Mouse (Mus musculus): ENCODE results near the gene Nudcd3. TPM values are rescaled to one million over a fixed set of nuclear protein-coding genes. Genes with fewer than 3 reads are reported as not detected.

The Nudcd3 gene
- total and polyA plus RNA-seq, 3 experiments, result 33.3 to 50.5 TPM; not detected in 1

- H3K27ac ChIP-seq (ENCODE audit: control insufficient read depth, low read depth, low read length), result no peak overlapping the region
- peaks cover 0 to 10% of the 10 kb centered on the region in 2 experiments; a peak in 2 of 4 replicates for H3K36me3 ChIP-seq (ENCODE audit: control insufficient read depth in 1 of 2, insufficient read depth in 2 of 2, low read length in 2 of 2)
- no peak for DNase-seq (ENCODE audit: low read depth, low spot score)
- no peaks in the 10 kb centered on the region for H3K4me1 ChIP-seq (ENCODE audit: control insufficient read depth in 1 of 2, insufficient read depth in 2 of 2, low read length in 2 of 2)
- H3K27me3 ChIP-seq (ENCODE audit: control insufficient read depth in 1 of 2, insufficient read depth in 2 of 2, low read length in 2 of 2), result no peaks in the 10 kb centered on the region
- no peak for TF ChIP-seq TCF12 (IDR thresholded peaks at IDR 0.05; ENCODE audit: low read depth, low read length)
- no peak for TF ChIP-seq POLR2AphosphoS5 (IDR thresholded peaks at IDR 0.05; ENCODE audit: borderline replicate concordance, low read depth, low read length)
- TF ChIP-seq BHLHE40 (IDR thresholded peaks at IDR 0.05; ENCODE audit: borderline replicate concordance, low read depth, low read length), result no peak
- no peak for TF ChIP-seq MEF2A (IDR thresholded peaks at IDR 0.05; ENCODE audit: extremely low read depth, insufficient replicate concordance, low read depth, low read length, poor library complexity, severe bottlenecking)
- no peak for TF ChIP-seq CHD1 (IDR thresholded peaks at IDR 0.05; ENCODE audit: low read depth, low read length)
- TF ChIP-seq POLR2A (IDR thresholded peaks at IDR 0.05; ENCODE audit: control insufficient read depth in 1 of 2, insufficient read depth in 1 of 2, low read depth in 1 of 2, low read length in 2 of 2, poor library complexity in 1 of 2), result no peak
- no peak for TF ChIP-seq ZC3H11A (IDR thresholded peaks at IDR 0.05; ENCODE audit: low read depth, low read length)
- no peak for TF ChIP-seq ELF1 (IDR thresholded peaks at IDR 0.05; ENCODE audit: low read depth, low read length)
- TF ChIP-seq ZKSCAN1 (IDR thresholded peaks at IDR 0.05; ENCODE audit: low read depth, low read length), result no peak
- TF ChIP-seq ZNF384 (IDR thresholded peaks at IDR 0.05; ENCODE audit: low read depth, low read length), result no peak
- no peak for TF ChIP-seq GABPA (IDR thresholded peaks at IDR 0.05; ENCODE audit: low read depth, low read length)
- no peak for TF ChIP-seq CTCF (IDR thresholded peaks at IDR 0.05 in 2 of 3, conservative IDR thresholded peaks at IDR 0.05 in 1 of 3; ENCODE audit: control insufficient read depth in 1 of 3, insufficient read depth in 1 of 3, low read depth in 2 of 3, low read length in 3 of 3, poor library complexity in 1 of 3, severe bottlenecking in 1 of 3)
- H3K9ac ChIP-seq (ENCODE audit: control insufficient read depth, low read depth, low read length, poor library complexity, severe bottlenecking), result no peak overlapping the region
- peaks cover 24% of the 10 kb centered on the region for H3K79me2 ChIP-seq (ENCODE audit: control insufficient read depth, insufficient read depth, low read length, poor library complexity)
- H3K9me3 ChIP-seq (replicated peaks; ENCODE audit: insufficient read depth, low read length), result no peaks in the 10 kb centered on the region
- no peak overlapping the region for H3K4me3 ChIP-seq (ENCODE audit: control insufficient read depth in 1 of 2, insufficient read depth in 1 of 2, low read depth in 2 of 2, low read length in 2 of 2)
These were observed 46.0 kb downstream of the Nudcd3 start for GRCm38 (mm10) chr11:6154211-6154701.

GRCm38 (mm10) chr11:6152864-6153263, 47.4 kb downstream of the Nudcd3 start:
- no peak overlapping the region for H3K27ac ChIP-seq (ENCODE audit: control insufficient read depth, low read depth, low read length)
- no peaks in the 10 kb centered on the region for H3K27me3 ChIP-seq (ENCODE audit: control insufficient read depth in 1 of 2, insufficient read depth in 2 of 2, low read length in 2 of 2)
- no peak overlapping the region for H3K9ac ChIP-seq (ENCODE audit: control insufficient read depth, low read depth, low read length, poor library complexity, severe bottlenecking)
- H3K4me1 ChIP-seq (ENCODE audit: control insufficient read depth in 1 of 2, insufficient read depth in 2 of 2, low read length in 2 of 2), result no peaks in the 10 kb centered on the region
- no peak for DNase-seq (ENCODE audit: low read depth, low spot score)
- no peaks in the 10 kb centered on the region for H3K9me3 ChIP-seq (replicated peaks; ENCODE audit: insufficient read depth, low read length)
- H3K79me2 ChIP-seq (ENCODE audit: control insufficient read depth, insufficient read depth, low read length, poor library complexity), result peaks cover 18% of the 10 kb centered on the region
- peaks cover 0 to 18% of the 10 kb centered on the region in 2 experiments; a peak in 2 of 4 replicates for H3K36me3 ChIP-seq (ENCODE audit: control insufficient read depth in 1 of 2, insufficient read depth in 2 of 2, low read length in 2 of 2)
- no peak for TF ChIP-seq POLR2A (IDR thresholded peaks at IDR 0.05; ENCODE audit: control insufficient read depth in 1 of 2, insufficient read depth in 1 of 2, low read depth in 1 of 2, low read length in 2 of 2, poor library complexity in 1 of 2)
- TF ChIP-seq CHD2 (IDR thresholded peaks at IDR 0.05; ENCODE audit: low read length), result no peak
- no peak for TF ChIP-seq TCF12 (IDR thresholded peaks at IDR 0.05; ENCODE audit: low read depth, low read length)
- TF ChIP-seq ELF1 (IDR thresholded peaks at IDR 0.05; ENCODE audit: low read depth, low read length), result no peak
- no peak overlapping the region for H3K4me3 ChIP-seq (ENCODE audit: control insufficient read depth in 1 of 2, insufficient read depth in 1 of 2, low read depth in 2 of 2, low read length in 2 of 2)

All from MEL (cell line).